Mouse (Mus musculus) myocyte (in vitro differentiated cells): ENCODE data around the gene Kpna6.

Experiments
- E2F4 ChIP-seq: IDR thresholded peaks from one replicate; pipeline ENCODE4 v1.6.1; 2011; ENCODE audit warnings: mild to moderate bottlenecking, control low read depth, moderate library complexity; ENCODE audit not compliant: insufficient read depth
- MAX ChIP-seq: IDR thresholded peaks from one replicate; pipeline ENCODE4 v1.6.1; 2011; ENCODE audit warnings: low read depth, mild to moderate bottlenecking, control low read depth
- MYOD1 ChIP-seq, 3 experiments: IDR thresholded peaks; one replicate each; pipeline ENCODE4 v1.6.1; 2011; ENCODE audit warnings: control low read depth in 2 of 3, low read depth in 2 of 3, mild to moderate bottlenecking in 2 of 3, moderate library complexity in 1 of 3; ENCODE audit not compliant: insufficient read length in 2 of 3, control insufficient read depth in 1 of 3
- MYOG ChIP-seq, 3 experiments: IDR thresholded peaks; one replicate each; pipeline ENCODE4 v1.6.1; 2011; ENCODE audit warnings: control low read depth in 2 of 3, low read depth in 2 of 3, mild to moderate bottlenecking in 2 of 3; ENCODE audit not compliant: insufficient read length in 2 of 3, control insufficient read depth in 1 of 3, insufficient read depth in 1 of 3
- POLR2A ChIP-seq: IDR thresholded peaks from one replicate; pipeline ENCODE4 v1.6.1; 2011; ENCODE audit warnings: low read depth, mild to moderate bottlenecking, control low read depth, moderate library complexity; ENCODE audit not compliant: insufficient read length
- SRF ChIP-seq: IDR thresholded peaks from one replicate; pipeline ENCODE4 v1.6.1; 2011; ENCODE audit warnings: low read depth; ENCODE audit not compliant: control insufficient read depth, insufficient read length
- TCF12 ChIP-seq: IDR thresholded peaks from one replicate; pipeline ENCODE4 v1.6.1; 2011; ENCODE audit warnings: mild to moderate bottlenecking, control low read depth; ENCODE audit not compliant: poor library complexity, insufficient read depth, severe bottlenecking

DNA sequence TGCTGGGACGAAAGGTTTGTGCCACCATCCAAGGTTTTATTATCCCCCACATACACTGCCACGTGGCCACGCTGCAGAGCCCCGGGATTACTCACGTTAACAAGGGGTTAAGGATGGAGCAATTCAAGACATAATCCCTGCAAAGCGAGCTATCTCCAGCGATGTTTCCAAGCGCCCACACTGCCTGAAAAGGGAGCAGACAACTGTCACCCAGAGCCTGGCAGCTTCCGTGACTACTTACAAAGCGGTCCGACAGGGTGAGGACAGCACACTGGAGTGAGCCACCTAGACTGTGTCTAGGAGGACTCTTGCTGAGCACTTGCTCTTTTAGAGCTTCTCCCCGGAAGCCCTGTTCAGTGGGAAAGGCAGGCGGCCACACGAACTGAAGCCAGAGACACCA, 17.8 kb downstream of the Kpna6 start:
- TF ChIP-seq POLR2A (no peak), MAX (no peak), MYOD1 (IDR thresholded peaks at IDR 0.05; ENCODE audit: control insufficient read depth in 1 of 3, insufficient read length in 2 of 3, low read depth in 2 of 3) (no peak), E2F4 (no peak), TCF12 (no peak), SRF (no peak), MYOG (IDR thresholded peaks at IDR 0.05; ENCODE audit: control insufficient read depth in 1 of 3, insufficient read depth in 1 of 3, insufficient read length in 2 of 3, low read depth in 2 of 3) (no peak)
